Mouse (Mus musculus) stomach, embryonic 14.5 days (tissue): ENCODE results near the gene Emx1. TPM values are rescaled to one million over a fixed set of nuclear protein-coding genes. Genes with fewer than 3 reads are reported as not detected.

Experiments
- ATAC-seq: fragments of 200-750 bp; cut with Nextera tagmentation; 2 replicates; pipeline ENCODE4 v1.8.0; 2017; ENCODE audit warnings: low read depth, moderate TSS enrichment; ENCODE audit not compliant: insufficient number of reproducible peaks, insufficient read depth, low FRiP score
- H3K27ac ChIP-seq: fragments of 300-500 bp; sonication (generic); 2 replicates; pipeline ENCODE4 v1.5.1; 2014; ENCODE audit warnings: mild to moderate bottlenecking, low read length, moderate library complexity, mixed read lengths
- H3K27me3 ChIP-seq: fragments of 300-500 bp; sonication (generic); 2 replicates; pipeline ENCODE4 v1.6.1; 2014; ENCODE audit warnings: low read length, control low read depth, mixed read lengths; ENCODE audit not compliant: control insufficient read depth, insufficient read depth
- H3K36me3 ChIP-seq: fragments of 300-500 bp; sonication (generic); 2 replicates; pipeline ENCODE4 v1.6.1; 2014; ENCODE audit warnings: mild to moderate bottlenecking, control low read depth, low read length, moderate library complexity, mixed read lengths; ENCODE audit not compliant: control insufficient read depth, insufficient read depth
- H3K4me1 ChIP-seq: fragments of 300-500 bp; sonication (generic); 2 replicates; pipeline ENCODE4 v1.6.1; 2014; ENCODE audit warnings: low read length, control low read depth, mixed read lengths; ENCODE audit not compliant: control insufficient read depth, insufficient read depth
- H3K4me2 ChIP-seq: fragments of 300-500 bp; sonication (generic); replicated peaks from 2 replicates; pipeline ENCODE4 v1.6.1; 2014; ENCODE audit warnings: low read depth, low read length, control low read depth
- H3K4me3 ChIP-seq: fragments of 300-500 bp; sonication (generic); 2 replicates; pipeline ENCODE4 v1.5.1; 2014; ENCODE audit warnings: low read depth, low read length, control low read depth
- H3K9ac ChIP-seq: fragments of 300-500 bp; sonication (generic); replicated peaks from 2 replicates; pipeline ENCODE4 v1.6.1; 2014; ENCODE audit warnings: low read depth, mild to moderate bottlenecking, control low read depth, low read length, moderate library complexity, mixed read lengths
- H3K9me3 ChIP-seq: fragments of 300-500 bp; sonication (generic); 2 replicates; pipeline ENCODE4 v1.6.1; 2016; ENCODE audit warnings: low read depth, low read length, control low read depth; ENCODE audit not compliant: control insufficient read depth
- WGBS: fragments of 180-500 bp; shearing (Covaris S2); extraction: QIAGEN DNeasy Blood & Tissue Kit; methylation state at CpG from one replicate; pipeline ENCODE4 v1.1.7; 2014; 5-methylcytosine and 5-hydroxymethylcytosine counted together
- polyA plus RNA-seq: library from polyadenylated mRNA; unstranded; fragments of >200 nt; fragmentation: Nextera tagmentation; extraction: Ambion mirVana; gene quantifications from 2 replicates; pipeline ENCODE4 v1.2.1, GENCODE M21; 2014

Gene Emx1
- polyA plus RNA-seq, 1 experiment from 2014 or later = not detected

DNA sequence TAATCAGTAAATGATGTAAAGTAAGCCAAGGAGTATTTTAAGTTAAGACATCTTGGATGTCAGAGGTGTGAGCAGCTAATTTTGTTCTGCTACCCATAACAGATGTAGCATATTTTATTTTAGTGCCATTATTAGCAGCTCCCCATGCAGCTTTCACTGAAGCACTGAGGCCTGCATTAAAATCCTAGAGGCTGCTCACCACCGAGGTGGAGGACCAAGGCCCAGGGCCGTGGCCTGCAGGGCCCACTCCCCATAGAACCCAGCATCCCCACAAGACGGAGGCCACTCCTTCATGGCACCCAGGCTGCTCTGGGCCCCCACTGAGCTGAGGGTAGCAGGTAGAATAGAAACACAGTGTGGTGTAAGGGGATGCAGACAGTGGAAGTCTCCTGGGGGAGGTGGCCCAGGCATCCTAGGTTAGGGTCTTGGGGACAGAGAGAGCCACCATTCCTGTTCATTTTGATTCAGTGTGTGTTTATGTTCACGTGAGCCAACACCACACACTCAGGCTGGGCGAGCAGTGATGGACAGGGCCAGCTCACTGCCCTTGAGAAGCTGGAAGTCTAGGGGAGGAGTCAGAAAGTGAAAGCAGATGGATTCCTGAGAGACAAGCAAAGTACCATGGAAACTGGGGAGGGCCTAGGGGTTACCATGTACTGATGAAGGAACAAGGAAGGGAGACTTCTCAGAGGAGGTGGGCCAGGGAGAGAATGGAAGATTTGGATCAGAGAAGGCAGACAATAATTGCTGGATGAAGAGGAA, 31.6 kb downstream of the Emx1 start:
- H3K27ac ChIP-seq = no peak overlapping the region
- ATAC-seq = no peak
- no peak overlapping the region for H3K9ac ChIP-seq
- H3K4me2 ChIP-seq = no peak overlapping the region
- peaks cover 7% of the 10 kb centered on the region; the same call in 1 of the 2 replicates for H3K4me1 ChIP-seq
- no peaks in the 10 kb centered on the region for H3K9me3 ChIP-seq
- no peak overlapping the region for H3K4me3 ChIP-seq
- no peaks in the 10 kb centered on the region for H3K36me3 ChIP-seq
- no peaks in the 10 kb centered on the region for H3K27me3 ChIP-seq
- WGBS = 35% methylated on average over 5 of the region's 5 CpGs

DNA sequence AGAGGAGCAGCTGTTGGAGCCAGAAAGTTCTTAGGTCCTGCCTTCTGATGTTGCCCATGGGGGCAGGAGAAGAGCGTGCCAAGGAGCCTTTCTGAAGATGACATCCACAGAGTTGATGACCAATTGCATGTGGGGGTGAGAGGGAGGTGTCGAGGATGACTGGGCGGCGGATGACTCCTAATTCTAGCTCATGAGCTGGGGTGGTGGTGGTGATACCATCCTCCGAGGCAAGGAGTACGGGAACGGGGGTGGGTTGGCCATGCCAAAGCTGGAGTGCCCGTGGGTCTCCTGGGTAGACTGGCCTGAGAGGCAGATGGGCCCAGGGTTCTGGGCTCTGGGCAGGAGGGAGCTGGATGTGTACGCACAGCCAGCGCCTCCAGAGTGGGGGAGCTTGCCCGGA, 32.5 kb downstream of the Emx1 start:
- Histone ChIP-seq H3K4me3 (no peak overlapping the region), H3K27me3 (no peaks in the 10 kb centered on the region), H3K4me2 (no peak overlapping the region), H3K9me3 (no peaks in the 10 kb centered on the region), H3K36me3 (no peaks in the 10 kb centered on the region), H3K9ac (no peak overlapping the region), H3K27ac (no peak overlapping the region), H3K4me1 (peaks cover 7% of the 10 kb centered on the region; the same call in 1 of the 2 replicates)
- WGBS = 85% methylated on average over 11 of the region's 11 CpGs
- no peak for ATAC-seq

DNA sequence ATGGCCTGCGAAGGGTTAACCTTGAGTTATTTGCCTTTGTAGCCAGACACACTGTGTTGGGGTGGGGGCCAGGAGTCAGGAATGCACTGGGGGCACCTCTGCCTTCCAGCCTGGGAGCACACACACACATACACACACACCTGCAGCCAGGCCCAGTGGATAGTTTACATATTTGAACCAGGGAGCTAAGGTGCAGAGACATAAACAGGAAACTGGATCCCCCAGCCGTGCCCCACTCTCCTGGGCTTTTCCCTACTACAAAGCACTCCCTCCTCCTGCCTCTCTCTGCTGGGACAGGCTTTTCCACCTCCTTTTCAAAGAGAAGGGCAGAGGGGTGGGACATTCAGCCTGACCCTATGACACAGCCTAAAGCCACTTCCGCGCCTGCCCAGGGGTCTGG, 33.7 kb downstream of the Emx1 start:
- H3K27ac ChIP-seq = no peak overlapping the region

DNA sequence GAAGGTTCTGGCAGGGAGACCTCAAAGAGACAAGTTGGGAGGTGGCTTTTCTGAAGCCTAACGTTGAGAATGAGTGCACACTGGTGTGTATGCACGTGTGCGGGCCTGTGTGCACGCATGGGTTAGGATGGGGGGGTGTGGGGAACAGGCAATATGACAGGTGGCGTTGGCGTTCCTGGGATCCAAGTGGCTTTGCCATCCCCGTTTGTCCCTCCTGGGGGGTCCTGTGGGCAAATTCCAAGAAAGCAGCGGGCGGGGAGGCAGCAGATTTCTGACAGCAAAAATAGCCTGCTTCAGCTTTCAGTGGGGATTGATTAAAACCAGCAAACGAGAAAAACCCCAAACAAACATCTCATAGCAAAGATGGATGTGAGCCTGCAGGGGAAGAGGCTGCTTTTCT, 35.3 kb downstream of the Emx1 start:
- H3K27ac ChIP-seq = no peak overlapping the region
- H3K9ac ChIP-seq = no peak overlapping the region
- no peak overlapping the region for H3K4me3 ChIP-seq
- no peaks in the 10 kb centered on the region for H3K36me3 ChIP-seq
- no peak for ATAC-seq
- WGBS = 78% methylated on average over 10 of the region's 10 CpGs
- no peaks in the 10 kb centered on the region for H3K9me3 ChIP-seq
- peaks cover 7% of the 10 kb centered on the region; the same call in 1 of the 2 replicates for H3K4me1 ChIP-seq
- H3K27me3 ChIP-seq = no peaks in the 10 kb centered on the region
- H3K4me2 ChIP-seq = no peak overlapping the region

More for the DNA sequence above, 33.7 kb downstream of the Emx1 start:
- Histone ChIP-seq H3K4me2 (no peak overlapping the region), H3K9ac (no peak overlapping the region), H3K36me3 (no peaks in the 10 kb centered on the region), H3K27me3 (no peaks in the 10 kb centered on the region), H3K9me3 (no peaks in the 10 kb centered on the region), H3K4me3 (no peak overlapping the region), H3K4me1 (peaks cover 7% of the 10 kb centered on the region; the same call in 1 of the 2 replicates)
- ATAC-seq = peak; percentile 53
- WGBS = 24% methylated on average over 4 of the region's 4 CpGs

DNA sequence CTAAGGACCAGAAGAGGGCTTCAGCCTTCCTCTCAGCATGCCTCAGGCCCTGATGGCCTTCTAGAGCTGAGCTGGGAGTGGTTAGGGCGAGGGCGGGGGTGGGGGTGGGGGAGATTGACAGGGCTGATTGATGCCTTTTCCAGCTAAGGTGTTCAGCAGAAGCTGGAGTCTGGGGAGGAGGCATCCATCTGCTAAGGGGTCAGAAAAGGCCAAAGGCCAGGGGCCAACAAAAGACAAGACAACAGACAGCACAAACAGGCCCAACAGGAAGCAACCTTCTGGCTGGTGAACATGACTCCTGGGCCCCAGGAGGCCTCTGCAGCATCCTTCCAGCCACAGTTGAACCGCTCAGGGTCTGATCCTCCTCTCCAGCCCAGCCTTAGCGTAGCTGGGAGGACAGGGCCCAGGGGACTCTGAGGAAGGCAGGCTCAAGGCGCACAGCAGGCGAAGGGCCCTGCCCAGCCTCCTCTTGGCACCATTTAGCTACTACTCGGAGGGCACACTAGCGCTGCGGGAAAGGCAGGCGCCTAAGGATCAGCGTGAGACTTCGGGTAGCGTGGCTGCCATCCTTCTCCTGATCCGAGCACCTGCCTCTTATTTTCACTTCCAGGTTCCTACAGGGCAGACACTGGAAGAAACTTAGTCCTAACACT, 36.4 kb downstream of the Emx1 start:
- 51% methylated on average over 14 of the region's 14 CpGs for WGBS
- no peak overlapping the region for H3K27ac ChIP-seq
- peaks cover 7% of the 10 kb centered on the region; the same call in 1 of the 2 replicates for H3K4me1 ChIP-seq
- H3K4me3 ChIP-seq = no peak overlapping the region
- no peaks in the 10 kb centered on the region for H3K9me3 ChIP-seq
- H3K4me2 ChIP-seq = no peak overlapping the region
- ATAC-seq = no peak; the same call in 1 of the 2 replicates
- H3K36me3 ChIP-seq = no peaks in the 10 kb centered on the region
- H3K27me3 ChIP-seq = no peaks in the 10 kb centered on the region
- no peak overlapping the region for H3K9ac ChIP-seq

DNA sequence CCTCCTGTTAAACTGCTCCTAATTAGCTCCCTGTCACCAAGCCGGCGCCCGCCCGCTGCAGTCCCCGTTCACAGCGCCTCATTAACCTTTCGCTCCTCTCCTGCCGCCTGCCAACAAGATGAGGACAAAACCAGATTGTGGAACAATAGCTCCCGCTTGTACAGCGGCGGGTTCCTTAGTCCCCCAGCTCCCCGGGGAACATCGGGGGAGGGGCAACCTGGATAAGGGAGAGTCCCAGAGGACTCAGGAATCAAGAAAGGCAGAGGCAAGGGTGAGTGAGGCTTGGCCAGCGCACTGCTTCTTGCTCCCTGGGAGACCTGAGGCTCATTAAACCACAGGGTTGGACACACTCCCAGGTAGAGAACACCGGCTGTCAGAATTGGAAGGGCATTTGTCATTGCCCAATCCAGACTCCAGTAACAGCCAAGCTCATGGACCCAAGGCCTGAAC, 37.2 kb downstream of the Emx1 start:
- WGBS = 59% methylated on average over 15 of the region's 15 CpGs
- Histone ChIP-seq H3K4me2 (no peak overlapping the region), H3K9ac (no peak overlapping the region), H3K9me3 (no peaks in the 10 kb centered on the region), H3K36me3 (no peaks in the 10 kb centered on the region), H3K4me3 (no peak overlapping the region), H3K4me1 (peaks cover 7% of the 10 kb centered on the region; the same call in 1 of the 2 replicates), H3K27me3 (no peaks in the 10 kb centered on the region), H3K27ac (no peak overlapping the region)
- ATAC-seq = no peak

DNA sequence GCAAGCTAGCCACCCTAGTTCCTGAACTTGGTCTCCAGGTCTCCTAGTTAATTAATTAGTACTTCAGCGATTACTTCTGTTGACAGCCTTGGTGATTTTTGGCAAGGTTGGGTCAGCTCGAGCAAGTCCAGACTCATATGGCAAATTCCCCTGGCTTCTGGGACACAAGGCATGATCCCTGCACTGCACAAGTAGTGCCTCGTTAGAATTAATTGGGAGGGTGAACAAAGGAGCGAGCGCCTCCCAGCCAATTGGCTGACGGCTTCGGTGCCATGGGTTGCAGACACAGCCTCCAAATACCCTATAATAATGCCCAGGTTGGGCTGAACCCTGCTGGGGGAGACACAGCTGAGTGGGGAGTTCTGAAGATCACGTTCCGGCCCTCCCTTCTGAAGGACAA, 39.3 kb downstream of the Emx1 start:
- no peak for ATAC-seq
- Histone ChIP-seq H3K36me3 (no peaks in the 10 kb centered on the region), H3K9ac (no peak overlapping the region), H3K4me2 (no peak overlapping the region), H3K4me3 (no peak overlapping the region), H3K4me1 (0 out of 2 replicates have a peak, but pooled peaks cover 3% of the 10 kb centered on the region), H3K27me3 (no peaks in the 10 kb centered on the region), H3K9me3 (no peaks in the 10 kb centered on the region), H3K27ac (no peak overlapping the region)
- WGBS = 83% methylated on average over 9 of the region's 9 CpGs

DNA sequence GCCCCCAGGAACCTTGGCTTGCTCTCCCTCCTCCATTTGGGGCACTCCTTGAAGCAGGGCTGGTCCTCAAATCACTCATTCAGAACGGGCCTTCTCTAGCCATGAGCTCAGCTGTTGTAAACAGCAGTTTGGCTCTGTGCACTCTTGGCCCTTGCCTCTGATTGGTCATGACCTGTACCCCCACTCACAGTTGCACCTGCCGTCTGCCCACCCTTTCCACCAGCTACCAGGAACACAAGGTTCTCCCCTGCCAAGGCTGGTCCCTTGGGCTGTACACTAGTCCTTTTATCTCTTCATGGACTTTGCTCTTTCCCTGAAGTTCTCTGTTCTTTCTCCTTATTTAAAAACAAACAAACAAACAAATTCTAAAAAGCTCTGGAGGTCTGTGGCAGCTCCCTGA, 40.3 kb downstream of the Emx1 start:
- Histone ChIP-seq H3K27me3 (no peaks in the 10 kb centered on the region), H3K9ac (no peak overlapping the region), H3K4me3 (no peak overlapping the region), H3K4me2 (no peak overlapping the region), H3K9me3 (no peaks in the 10 kb centered on the region), H3K36me3 (no peaks in the 10 kb centered on the region), H3K4me1 (0 out of 2 replicates have a peak, but pooled peaks cover 3% of the 10 kb centered on the region), H3K27ac (no peak overlapping the region)
- no peak for ATAC-seq
- WGBS = 50% methylated on average over 2 of the region's 2 CpGs
